Mouse (Mus musculus): ENCODE results near the gene Zfp800. TPM values are rescaled to one million over a fixed set of nuclear protein-coding genes. Genes with fewer than 3 reads are reported as not detected.

Gene Zfp800
- 21.7 and 22.9 TPM in 2 replicates for polyA plus RNA-seq (2016; fragmentation: Nextera tagmentation; extraction: Ambion mirVana)

- peak within 1 kb of the TSS; percentile 48 for H3K4me3 ChIP-seq
- peaks cover 3% of the 10 kb centered on the region; the same call in 1 of the 2 replicates for H3K4me1 ChIP-seq
- H3K9me3 ChIP-seq (replicated peaks): peaks cover 5% of the 10 kb centered on the region; the same call in 1 of the 2 replicates
- H3K9ac ChIP-seq: peak within 1 kb of the TSS; percentile 61
- no peaks in the 10 kb centered on the region for H3K36me3 ChIP-seq
- ATAC-seq (ENCODE audit: low FRiP score): peak; percentile 69
- peaks cover 16% of the 10 kb centered on the region for H3K27me3 ChIP-seq
- WGBS: under 1% methylated on average over 33 of the region's 33 CpGs
- H3K4me2 ChIP-seq (replicated peaks): peak within 1 kb of the TSS; percentile 85
- 0 out of 2 replicates have a peak within 1 kb of the TSS, but pooled peaks have one; percentile 30 for H3K27ac ChIP-seq
Measured at GRCm38 (mm10) chr6:28397681-28398203, at the start of gene Zfp800. TSS of gene Zfp800 (minus strand) at chr6:28398005.

GRCm38 (mm10) chr6:28431538-28431855 is 33.7 kb upstream of the Zfp800 start:
- Histone ChIP-seq H3K9ac (no peak overlapping the region), H3K4me2 (replicated peaks) (no peak overlapping the region), H3K4me1 (no peaks in the 10 kb centered on the region), H3K27ac (no peak overlapping the region), H3K9me3 (replicated peaks) (no peaks in the 10 kb centered on the region), H3K36me3 (peaks cover 4% of the 10 kb centered on the region; the same call in 1 of the 2 replicates), H3K4me3 (no peak overlapping the region), H3K27me3 (no peaks in the 10 kb centered on the region)
- ATAC-seq (ENCODE audit: low FRiP score): no peak
- 77% methylated on average over 6 of the region's 6 CpGs for WGBS

- H3K4me3 ChIP-seq: no peak overlapping the region
- H3K4me1 ChIP-seq: peaks cover 2% of the 10 kb centered on the region; the same call in 1 of the 2 replicates
- H3K27ac ChIP-seq: no peak overlapping the region
- H3K9ac ChIP-seq: no peak overlapping the region
- no peaks in the 10 kb centered on the region for H3K9me3 ChIP-seq (replicated peaks)
- H3K27me3 ChIP-seq: no peaks in the 10 kb centered on the region
- no peak overlapping the region for H3K4me2 ChIP-seq (replicated peaks)
- WGBS: 79% methylated on average over 10 of the region's 10 CpGs
- ATAC-seq (ENCODE audit: low FRiP score): no peak
- peaks cover 9% of the 10 kb centered on the region for H3K36me3 ChIP-seq
Measured at GRCm38 (mm10) chr6:28430795-28431537, 33.2 kb upstream of the Zfp800 start.

- Histone ChIP-seq H3K4me3 (no peak overlapping the region), H3K27me3 (no peaks in the 10 kb centered on the region), H3K36me3 (peaks cover 20% of the 10 kb centered on the region), H3K4me1 (peaks cover 9% of the 10 kb centered on the region), H3K9me3 (replicated peaks) (no peaks in the 10 kb centered on the region), H3K27ac (no peak overlapping the region), H3K4me2 (replicated peaks) (no peak overlapping the region), H3K9ac (no peak overlapping the region)
- ATAC-seq (ENCODE audit: low FRiP score): no peak
- WGBS: 89% methylated on average over 11 of the region's 11 CpGs
Measured at GRCm38 (mm10) chr6:28429870-28430269, 32.1 kb upstream of the Zfp800 start.

- ATAC-seq (ENCODE audit: low FRiP score): no peak
- H3K27me3 ChIP-seq: no peaks in the 10 kb centered on the region
- H3K36me3 ChIP-seq: peaks cover 20% of the 10 kb centered on the region
- 91% methylated on average over 3 of the region's 3 CpGs for WGBS
- H3K4me2 ChIP-seq (replicated peaks): no peak within 1 kb of the TSS
- H3K4me1 ChIP-seq: peaks cover 17% of the 10 kb centered on the region
- H3K27ac ChIP-seq: no peak within 1 kb of the TSS
- no peaks in the 10 kb centered on the region for H3K9me3 ChIP-seq (replicated peaks)
- no peak within 1 kb of the TSS for H3K9ac ChIP-seq
- H3K4me3 ChIP-seq: no peak within 1 kb of the TSS
Measured at GRCm38 (mm10) chr6:28428290-28428689, 30.5 kb upstream of the Zfp800 start, which contains the start of gene Gcc1. TSS of gene Gcc1 (minus strand) at chr6:28428390.

GRCm38 (mm10) chr6:28427096-28427839 is 29.5 kb upstream of the Zfp800 start, which contains the start of gene Fscn3:
TSS of gene Fscn3 (plus strand) at chr6:28427789.
- no peak within 1 kb of the TSS for H3K4me2 ChIP-seq (replicated peaks)
- H3K9me3 ChIP-seq (replicated peaks): no peaks in the 10 kb centered on the region
- ATAC-seq (ENCODE audit: low FRiP score): no peak
- H3K4me1 ChIP-seq: peaks cover 17% of the 10 kb centered on the region
- no peak within 1 kb of the TSS for H3K9ac ChIP-seq
- no peaks in the 10 kb centered on the region for H3K27me3 ChIP-seq
- 80% methylated on average over 3 of the region's 3 CpGs for WGBS
- peaks cover 20% of the 10 kb centered on the region for H3K36me3 ChIP-seq
- no peak within 1 kb of the TSS for H3K4me3 ChIP-seq
- no peak within 1 kb of the TSS for H3K27ac ChIP-seq

GRCm38 (mm10) chr6:28425019-28425418 is 27.2 kb upstream of the Zfp800 start:
- Histone ChIP-seq H3K9me3 (replicated peaks) (no peaks in the 10 kb centered on the region), H3K27me3 (no peaks in the 10 kb centered on the region), H3K4me1 (peaks cover 33% of the 10 kb centered on the region), H3K36me3 (peaks cover 20% of the 10 kb centered on the region), H3K9ac (peak overlapping the region; percentile 41; the same call in 1 of the 2 replicates), H3K4me2 (replicated peaks) (peak overlapping the region; percentile 73; the same call in 1 of the 2 replicates), H3K4me3 (peak overlapping the region; percentile 80; the same call in 1 of the 2 replicates), H3K27ac (no peak overlapping the region)
- ATAC-seq (ENCODE audit: low FRiP score): no peak
- WGBS: 94% methylated on average over 6 of the region's 6 CpGs

GRCm38 (mm10) chr6:28423767-28424695 is 26.2 kb upstream of the Zfp800 start:
- Histone ChIP-seq H3K27ac (peak overlapping the region; percentile 80), H3K27me3 (no peaks in the 10 kb centered on the region), H3K4me3 (peak overlapping the region; percentile 80), H3K9ac (peak overlapping the region; percentile 96), H3K9me3 (replicated peaks) (no peaks in the 10 kb centered on the region), H3K4me2 (replicated peaks) (peak overlapping the region; percentile 73), H3K4me1 (peaks cover 39% of the 10 kb centered on the region), H3K36me3 (peaks cover 22% of the 10 kb centered on the region)
- peak; percentile 69 for ATAC-seq (ENCODE audit: low FRiP score)
- 11% methylated on average over 42 of the region's 46 CpGs for WGBS

GRCm38 (mm10) chr6:28423313-28423712 is 25.5 kb upstream of the Zfp800 start, which contains the start of gene Arf5:
TSS of gene Arf5 (plus strand) at chr6:28423560.
- peak; percentile 80 for ATAC-seq (ENCODE audit: low FRiP score)
- Histone ChIP-seq H3K9ac (peak within 1 kb of the TSS; percentile 96), H3K27ac (peak within 1 kb of the TSS; percentile 80), H3K27me3 (no peaks in the 10 kb centered on the region), H3K36me3 (peaks cover 29% of the 10 kb centered on the region), H3K4me1 (peaks cover 39% of the 10 kb centered on the region), H3K9me3 (replicated peaks) (no peaks in the 10 kb centered on the region), H3K4me2 (replicated peaks) (peak within 1 kb of the TSS; percentile 73), H3K4me3 (peak within 1 kb of the TSS; percentile 80)
- under 1% methylated on average over 20 of the region's 42 CpGs for WGBS

GRCm38 (mm10) chr6:28422651-28423290 is 25.0 kb upstream of the Zfp800 start:
- WGBS: 71% methylated on average over 15 of the region's 15 CpGs
- ATAC-seq (ENCODE audit: low FRiP score): peak; percentile 24
- Histone ChIP-seq H3K9ac (no peak overlapping the region), H3K4me1 (peaks cover 39% of the 10 kb centered on the region), H3K4me3 (peak overlapping the region; percentile 80), H3K9me3 (replicated peaks) (no peaks in the 10 kb centered on the region), H3K27me3 (no peaks in the 10 kb centered on the region), H3K4me2 (replicated peaks) (peak overlapping the region; percentile 73), H3K27ac (peak overlapping the region; percentile 23; the same call in 1 of the 2 replicates), H3K36me3 (peaks cover 35% of the 10 kb centered on the region)

- H3K27ac ChIP-seq: no peak overlapping the region
- peaks cover 42% of the 10 kb centered on the region for H3K36me3 ChIP-seq
Measured at GRCm38 (mm10) chr6:28421469-28422000, 23.7 kb upstream of the Zfp800 start.

More at GRCm38 (mm10) chr6:28421469-28422000, 23.7 kb upstream of the Zfp800 start:
- WGBS: under 1% methylated on average over 27 of the region's 27 CpGs
- H3K9ac ChIP-seq: peak overlapping the region; percentile 75
- H3K9me3 ChIP-seq (replicated peaks): no peaks in the 10 kb centered on the region
- H3K4me2 ChIP-seq (replicated peaks): peak overlapping the region; percentile 96
- peak; percentile 75 for ATAC-seq (ENCODE audit: low FRiP score)
- H3K4me1 ChIP-seq: peaks cover 41% of the 10 kb centered on the region
- H3K4me3 ChIP-seq: peak overlapping the region; percentile 65
- H3K27me3 ChIP-seq: no peaks in the 10 kb centered on the region

Measured in hindbrain, embryonic 12.5 days (tissue).